Mouse (Mus musculus) neural tube, embryonic 14.5 days (tissue): Measurements from ENCODE around the gene Psd4. TPM values are rescaled to one million over a fixed set of nuclear protein-coding genes. Genes with fewer than 3 reads are reported as not detected.

Experiments used
- ATAC-seq: fragments of 200-750 bp; cut with Nextera tagmentation; 2 replicates; pipeline ENCODE4 v1.8.0; 2017; ENCODE audit warnings: low read depth, mild to moderate bottlenecking, moderate TSS enrichment, moderate library complexity
- H3K27ac ChIP-seq: fragments of 300-500 bp; sonication (generic); 2 replicates; pipeline ENCODE4 v1.5.1; 2014; ENCODE audit warnings: low read depth, mild to moderate bottlenecking, control low read depth, low read length, moderate library complexity, mixed read lengths
- H3K27me3 ChIP-seq: fragments of 300-500 bp; sonication (generic); 2 replicates; pipeline ENCODE4 v1.6.1; 2014; ENCODE audit warnings: low read length; ENCODE audit not compliant: control insufficient read depth, insufficient read depth
- H3K36me3 ChIP-seq: fragments of 300-500 bp; sonication (generic); 2 replicates; pipeline ENCODE4 v1.6.1; 2014; ENCODE audit warnings: low read length, mixed read lengths; ENCODE audit not compliant: control insufficient read depth, insufficient read depth
- H3K4me1 ChIP-seq: fragments of 300-500 bp; sonication (generic); 2 replicates; pipeline ENCODE4 v1.6.1; 2014; ENCODE audit warnings: low read length; ENCODE audit not compliant: control insufficient read depth, insufficient read depth
- H3K4me2 ChIP-seq: fragments of 300-500 bp; sonication (generic); 2 replicates; pipeline ENCODE4 v1.6.1; 2014; ENCODE audit warnings: mild to moderate bottlenecking, low read depth, low read length, control low read depth
- H3K4me3 ChIP-seq: fragments of 300-500 bp; sonication (generic); 2 replicates; pipeline ENCODE4 v1.5.1; 2014; ENCODE audit warnings: low read depth, low read length, control low read depth, mixed read lengths
- H3K9ac ChIP-seq: fragments of 300-500 bp; sonication (generic); replicated peaks from 2 replicates; pipeline ENCODE4 v1.6.1; 2014; ENCODE audit warnings: low read depth, mild to moderate bottlenecking, control low read depth, low read length, mixed read lengths
- H3K9me3 ChIP-seq: fragments of 300-500 bp; sonication (generic); 2 replicates; pipeline ENCODE4 v1.6.1; 2016; ENCODE audit warnings: low read length; ENCODE audit not compliant: control insufficient read depth
- WGBS: fragments of 180-500 bp; shearing (Covaris S2); extraction: QIAGEN DNeasy Blood & Tissue Kit; methylation state at CpG from one replicate; pipeline ENCODE4 v1.1.7; 2014; 5-methylcytosine and 5-hydroxymethylcytosine counted together
- polyA plus RNA-seq: library from polyadenylated mRNA; unstranded; fragments of >200 nt; fragmentation: Nextera tagmentation; extraction: Ambion mirVana; gene quantifications from 2 replicates; pipeline ENCODE4 v1.2.1, GENCODE M21; 2014

The Psd4 gene
- polyA plus RNA-seq, 1 experiment from 2014 or later, result 1.4 TPM

- Histone ChIP-seq H3K4me2 (no peak overlapping the region), H3K27ac (no peak overlapping the region), H3K4me1 (peaks cover 14% of the 10 kb centered on the region; the same call in 1 of the 2 replicates), H3K27me3 (no peaks in the 10 kb centered on the region), H3K9me3 (no peaks in the 10 kb centered on the region), H3K9ac (no peak overlapping the region), H3K36me3 (no peaks in the 10 kb centered on the region; the same call in 1 of the 2 replicates), H3K4me3 (no peak overlapping the region)
- WGBS, result 90% methylated on average over 6 of the region's 6 CpGs
- ATAC-seq, result no peak
Observed at GRCm38 (mm10) chr2:24421211-24421863, 54.0 kb downstream of the Psd4 start.

- Histone ChIP-seq H3K4me2 (no peak overlapping the region), H3K27me3 (no peaks in the 10 kb centered on the region), H3K9me3 (no peaks in the 10 kb centered on the region), H3K27ac (no peak overlapping the region), H3K4me1 (no peaks in the 10 kb centered on the region), H3K9ac (no peak overlapping the region), H3K4me3 (no peak overlapping the region), H3K36me3 (no peaks in the 10 kb centered on the region; the same call in 1 of the 2 replicates)
- no peak for ATAC-seq
- WGBS, result 80% methylated on average over 3 of the region's 3 CpGs
Observed at GRCm38 (mm10) chr2:24422815-24423214, 55.4 kb downstream of the Psd4 start.

- Histone ChIP-seq H3K27ac (no peak overlapping the region), H3K27me3 (no peaks in the 10 kb centered on the region), H3K4me2 (no peak overlapping the region), H3K4me3 (no peak overlapping the region), H3K9ac (no peak overlapping the region), H3K9me3 (no peaks in the 10 kb centered on the region), H3K36me3 (no peaks in the 10 kb centered on the region), H3K4me1 (no peaks in the 10 kb centered on the region)
- ATAC-seq, result no peak
- WGBS, result 79% methylated on average over 2 of the region's 2 CpGs
Observed at GRCm38 (mm10) chr2:24425630-24426029, 58.2 kb downstream of the Psd4 start.

- H3K4me2 ChIP-seq, result no peak overlapping the region
- H3K9ac ChIP-seq, result no peak overlapping the region
- H3K4me1 ChIP-seq, result no peaks in the 10 kb centered on the region
- no peaks in the 10 kb centered on the region for H3K27me3 ChIP-seq
- H3K36me3 ChIP-seq, result no peaks in the 10 kb centered on the region
- H3K27ac ChIP-seq, result peak overlapping the region; percentile 55
- no peaks in the 10 kb centered on the region for H3K9me3 ChIP-seq
- peak; percentile 95 for ATAC-seq
- WGBS, result 22% methylated on average over 12 of the region's 12 CpGs
- no peak overlapping the region for H3K4me3 ChIP-seq
Observed at GRCm38 (mm10) chr2:24427866-24428675, 60.7 kb downstream of the Psd4 start.

GRCm38 (mm10) chr2:24429806-24430205 lies 62.4 kb downstream of the Psd4 start:
- Histone ChIP-seq H3K27me3 (no peaks in the 10 kb centered on the region), H3K4me2 (no peak overlapping the region), H3K9me3 (no peaks in the 10 kb centered on the region), H3K4me1 (no peaks in the 10 kb centered on the region), H3K4me3 (no peak overlapping the region), H3K27ac (no peak overlapping the region), H3K9ac (no peak overlapping the region), H3K36me3 (no peaks in the 10 kb centered on the region)
- ATAC-seq, result no peak
- 87% methylated on average over 4 of the region's 4 CpGs for WGBS

GRCm38 (mm10) chr2:24434670-24435069 lies 67.3 kb downstream of the Psd4 start:
- Histone ChIP-seq H3K4me2 (no peak overlapping the region), H3K36me3 (no peaks in the 10 kb centered on the region), H3K27me3 (no peaks in the 10 kb centered on the region), H3K9me3 (no peaks in the 10 kb centered on the region), H3K9ac (no peak overlapping the region), H3K27ac (no peak overlapping the region), H3K4me3 (no peak overlapping the region), H3K4me1 (no peaks in the 10 kb centered on the region)
- ATAC-seq, result no peak
- WGBS, result 81% methylated on average over 2 of the region's 2 CpGs

GRCm38 (mm10) chr2:24435699-24436098 lies 68.3 kb downstream of the Psd4 start:
- Histone ChIP-seq H3K36me3 (0 out of 2 replicates have a peak, but pooled peaks cover 2% of the 10 kb centered on the region), H3K9ac (no peak overlapping the region), H3K4me1 (no peaks in the 10 kb centered on the region), H3K27ac (no peak overlapping the region), H3K4me3 (no peak overlapping the region), H3K27me3 (no peaks in the 10 kb centered on the region), H3K4me2 (no peak overlapping the region), H3K9me3 (no peaks in the 10 kb centered on the region)
- WGBS, result 82% methylated on average over 11 of the region's 11 CpGs
- ATAC-seq, result no peak

GRCm38 (mm10) chr2:24440056-24440455 lies 72.7 kb downstream of the Psd4 start:
- H3K9ac ChIP-seq, result no peak overlapping the region
- 0 out of 2 replicates have a peak, but pooled peaks cover 2% of the 10 kb centered on the region for H3K36me3 ChIP-seq
- H3K27ac ChIP-seq, result no peak overlapping the region
- H3K4me2 ChIP-seq, result no peak overlapping the region
- ATAC-seq, result no peak
- no peaks in the 10 kb centered on the region for H3K4me1 ChIP-seq
- H3K27me3 ChIP-seq, result no peaks in the 10 kb centered on the region
- H3K9me3 ChIP-seq, result no peaks in the 10 kb centered on the region
- H3K4me3 ChIP-seq, result no peak overlapping the region
- WGBS, result 87% methylated on average over 2 of the region's 2 CpGs

- no peaks in the 10 kb centered on the region for H3K9me3 ChIP-seq
- H3K4me2 ChIP-seq, result no peak overlapping the region
- H3K27ac ChIP-seq, result no peak overlapping the region
- no peak overlapping the region for H3K9ac ChIP-seq
- H3K4me1 ChIP-seq, result no peaks in the 10 kb centered on the region
- H3K4me3 ChIP-seq, result no peak overlapping the region
- no peaks in the 10 kb centered on the region for H3K27me3 ChIP-seq
- ATAC-seq, result no peak
- H3K36me3 ChIP-seq, result 0 out of 2 replicates have a peak, but pooled peaks cover 2% of the 10 kb centered on the region
Observed at GRCm38 (mm10) chr2:24441899-24442298, 74.5 kb downstream of the Psd4 start.
